Mouse (Mus musculus) spleen, adult 2 months (tissue): ENCODE measurements at regions not wholly inside any gene's neighbourhood (a gene's known extent, or its start where the extent isn't known, plus 50 kb on each side); places are given as distances from the start of the nearest gene placed in this dataset.

Experiments used
- DNase-seq, 2 experiments: peaks; one replicate each; pipeline versions ENCODE4 v3.0.0 to v3.0.0-alpha.2; 2012 to 2021; ENCODE audit warnings: low spot score in 2 of 2, low read depth in 1 of 2
- H3K27ac ChIP-seq: fragments of 200-500 bp; 2 replicates; pipeline ENCODE4 v1.5.1; 2012; ENCODE audit warnings: low read length, inconsistent platforms; ENCODE audit not compliant: insufficient read depth
- H3K27me3 ChIP-seq: fragments of 200-500 bp; 2 replicates; pipeline ENCODE4 v1.6.1; 2012; ENCODE audit warnings: mild to moderate bottlenecking, moderate library complexity, low read length, inconsistent platforms; ENCODE audit not compliant: control insufficient read depth, insufficient read depth
- H3K36me3 ChIP-seq: fragments of 200-500 bp; 2 replicates; pipeline ENCODE4 v1.6.1; 2012; ENCODE audit warnings: mild to moderate bottlenecking, low read length, inconsistent platforms; ENCODE audit not compliant: control insufficient read depth, insufficient read depth
- H3K4me1 ChIP-seq: fragments of 200-500 bp; 2 replicates; pipeline ENCODE4 v1.6.1; 2011; ENCODE audit warnings: inconsistent platforms; ENCODE audit not compliant: control insufficient read depth, insufficient read depth, insufficient read length
- H3K4me3 ChIP-seq: fragments of 200-500 bp; 2 replicates; pipeline ENCODE4 v1.5.1; 2011; ENCODE audit warnings: mild to moderate bottlenecking, inconsistent platforms; ENCODE audit not compliant: insufficient read depth, insufficient read length; ENCODE audit errors: extremely low read depth
- CTCF ChIP-seq: fragments of 200-500 bp; IDR thresholded peaks from 2 replicates; pipeline ENCODE4 v1.5.1; 2011; ENCODE audit warnings: mild to moderate bottlenecking, inconsistent platforms; ENCODE audit not compliant: insufficient read depth, insufficient read length, insufficient replicate concordance; ENCODE audit errors: extremely low read depth
- POLR2A ChIP-seq: fragments of 200-500 bp; IDR thresholded peaks from 2 replicates; pipeline ENCODE4 v1.6.1; 2011; ENCODE audit warnings: low read depth, low read length, inconsistent platforms
- WGBS: fragments of 180-500 bp; shearing (Covaris S2); methylation state at CpG from one replicate; pipeline ENCODE4 v1.1.7; 2018; 5-methylcytosine and 5-hydroxymethylcytosine counted together

DNA sequence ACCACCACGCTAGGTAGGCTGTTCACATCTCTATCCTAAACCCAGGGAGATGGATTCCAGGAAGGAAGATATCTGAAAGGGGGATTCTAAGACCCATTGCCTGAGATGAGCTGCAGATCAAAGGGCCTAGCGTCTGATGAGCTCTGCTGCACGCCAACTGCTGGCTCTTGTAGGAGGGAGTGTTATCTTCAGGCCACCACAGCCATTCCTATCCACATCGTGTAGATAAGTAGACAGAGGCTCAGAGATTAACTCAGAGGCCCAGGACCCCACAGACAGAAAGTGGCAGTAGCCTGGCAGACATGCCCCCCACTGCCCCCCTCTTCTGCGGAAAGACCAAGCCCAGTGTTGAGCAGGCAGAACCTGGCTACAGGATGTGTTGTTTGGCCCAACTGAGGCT lies 61.6 kb upstream of the Tle3 start:
- no peaks in the 10 kb centered on the region for H3K36me3 ChIP-seq
- WGBS: 81% methylated on average over 5 of the region's 5 CpGs
- DNase-seq: no peak
- no peaks in the 10 kb centered on the region for H3K4me1 ChIP-seq
- TF ChIP-seq POLR2A: no peak
- no peak for TF ChIP-seq CTCF
- no peak overlapping the region for H3K4me3 ChIP-seq
- H3K27me3 ChIP-seq: no peaks in the 10 kb centered on the region
- H3K27ac ChIP-seq: no peak overlapping the region

DNA sequence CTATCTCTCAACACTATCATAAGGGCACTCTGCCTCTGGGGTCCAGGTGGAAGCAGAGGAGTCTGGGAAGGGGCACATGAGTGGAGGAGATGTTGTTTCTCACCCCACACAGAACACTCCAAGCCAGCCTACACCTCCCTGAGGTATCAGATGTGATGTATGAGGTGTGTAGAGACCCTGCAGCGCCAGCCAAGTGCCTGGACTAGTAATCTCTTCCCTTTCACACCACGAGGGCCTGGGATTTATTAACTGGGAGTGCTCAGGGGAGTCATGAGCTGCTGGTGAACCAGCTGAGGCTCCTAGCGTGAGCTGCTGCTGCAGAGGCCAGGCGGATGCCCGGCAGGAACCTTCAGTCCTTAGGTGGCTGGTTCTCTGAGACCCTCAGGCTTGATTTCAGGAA lies 60.6 kb upstream of the Tle3 start:
- Histone ChIP-seq H3K36me3 (no peaks in the 10 kb centered on the region), H3K4me3 (no peak overlapping the region), H3K27ac (no peak overlapping the region), H3K4me1 (no peaks in the 10 kb centered on the region), H3K27me3 (no peaks in the 10 kb centered on the region)
- DNase-seq: no peak
- WGBS: 81% methylated on average over 5 of the region's 5 CpGs
- TF ChIP-seq POLR2A: no peak
- TF ChIP-seq CTCF: no peak

DNA sequence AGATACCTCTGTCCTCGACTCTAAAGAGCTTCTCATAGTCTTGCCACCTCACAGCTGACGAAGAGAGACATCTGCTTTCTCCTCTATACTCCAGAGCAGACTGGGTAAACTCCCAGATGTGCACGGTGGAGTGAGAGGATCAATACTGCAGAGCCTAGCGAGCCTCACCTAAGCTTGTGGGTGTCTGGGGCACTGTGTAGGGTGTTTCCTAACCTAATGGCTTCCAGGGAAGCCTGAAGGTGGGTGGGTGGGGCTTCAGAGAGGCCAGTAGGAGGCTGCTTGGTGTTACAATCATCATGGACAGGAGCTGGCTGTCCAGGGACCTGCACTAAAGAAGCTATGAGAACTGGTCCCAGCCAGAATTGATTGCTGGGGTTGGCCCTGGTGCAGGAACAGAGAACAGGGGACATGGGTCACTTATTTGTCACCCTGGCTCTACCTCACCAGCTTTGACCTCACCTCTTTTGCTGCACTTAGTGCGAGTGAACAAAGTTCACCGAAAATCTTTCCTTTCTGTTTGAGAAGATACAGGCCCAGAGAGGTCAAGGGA lies 57.5 kb upstream of the Tle3 start:
- DNase-seq: no peak
- Histone ChIP-seq H3K27me3 (no peaks in the 10 kb centered on the region), H3K4me3 (no peak overlapping the region), H3K27ac (no peak overlapping the region), H3K36me3 (no peaks in the 10 kb centered on the region), H3K4me1 (no peaks in the 10 kb centered on the region)
- 88% methylated on average over 6 of the region's 6 CpGs for WGBS
- TF ChIP-seq POLR2A (no peak), CTCF (no peak)

DNA sequence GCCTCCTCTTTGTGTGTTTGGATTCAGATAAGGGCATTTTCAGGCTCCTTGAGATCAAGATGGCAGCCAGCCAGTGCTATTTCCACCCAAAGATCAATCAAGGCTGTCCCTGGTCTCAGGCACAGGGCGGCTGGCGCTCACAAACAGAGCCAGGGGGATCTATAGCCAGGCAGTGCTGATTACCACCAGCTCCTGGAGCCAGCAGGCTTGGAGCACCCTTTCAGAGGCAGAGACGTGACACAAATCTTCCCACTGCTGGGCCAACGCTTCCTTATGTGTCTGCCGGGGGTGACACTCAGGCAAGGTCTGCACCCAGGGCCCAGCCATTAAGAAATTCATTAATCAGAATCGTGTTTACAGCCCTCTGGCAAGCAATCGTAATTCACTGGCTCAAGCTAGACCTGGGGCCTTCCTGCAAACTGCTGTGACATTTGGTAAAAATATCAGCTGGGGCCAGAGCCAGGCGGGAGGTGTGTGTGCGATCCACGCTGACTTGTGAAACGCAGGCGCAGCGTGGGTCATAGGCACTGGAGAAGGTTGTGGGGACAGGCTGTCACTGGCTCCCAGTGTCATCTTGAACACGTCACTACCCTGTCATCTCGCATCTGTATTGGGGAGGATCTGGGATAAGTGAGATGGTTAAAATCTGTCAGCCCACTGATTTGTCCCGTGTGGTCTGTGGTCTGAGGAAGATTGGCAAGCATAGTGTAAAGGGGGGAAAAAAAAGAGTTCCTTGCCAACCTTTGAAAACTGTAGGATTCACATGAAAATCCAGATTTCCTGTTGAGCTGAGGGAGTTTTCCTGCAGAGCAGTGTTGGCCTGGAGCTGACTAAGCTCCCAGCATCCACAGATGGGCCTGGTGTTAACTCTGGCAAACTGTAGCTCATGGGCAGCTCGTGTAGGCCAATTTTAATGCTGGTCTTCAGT lies 56.5 kb upstream of the Tle3 start:
- DNase-seq: no peak
- Histone ChIP-seq H3K4me1 (no peaks in the 10 kb centered on the region), H3K4me3 (no peak overlapping the region), H3K27ac (no peak overlapping the region), H3K27me3 (no peaks in the 10 kb centered on the region), H3K36me3 (no peaks in the 10 kb centered on the region)
- TF ChIP-seq CTCF: no peak
- TF ChIP-seq POLR2A: no peak
- WGBS: 83% methylated on average over 17 of the region's 17 CpGs

DNA sequence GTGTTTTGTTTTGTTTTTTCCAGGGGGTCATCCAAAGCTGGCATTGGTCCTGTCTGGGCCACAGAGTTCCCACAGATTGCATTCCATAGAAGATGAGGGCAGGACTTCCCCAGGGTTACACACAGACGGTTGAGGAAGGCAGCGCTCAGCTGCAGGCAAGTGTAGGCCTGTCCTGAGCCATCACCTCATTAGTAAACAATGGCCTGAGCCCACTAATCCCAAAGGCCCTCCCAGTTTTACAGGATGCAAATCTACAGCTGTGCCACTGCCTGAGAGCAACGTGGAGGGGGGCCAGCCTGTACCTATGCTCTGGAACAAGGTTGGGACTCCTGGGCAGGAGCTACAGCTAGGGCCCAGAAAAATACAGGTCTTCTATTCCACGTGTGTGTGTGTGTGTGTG lies 55.7 kb upstream of the Tle3 start:
- no peak for DNase-seq
- Histone ChIP-seq H3K27me3 (no peaks in the 10 kb centered on the region), H3K36me3 (no peaks in the 10 kb centered on the region), H3K27ac (no peak overlapping the region), H3K4me1 (no peaks in the 10 kb centered on the region), H3K4me3 (no peak overlapping the region)
- TF ChIP-seq POLR2A (no peak), CTCF (no peak)
- 67% methylated on average over 4 of the region's 4 CpGs for WGBS

DNA sequence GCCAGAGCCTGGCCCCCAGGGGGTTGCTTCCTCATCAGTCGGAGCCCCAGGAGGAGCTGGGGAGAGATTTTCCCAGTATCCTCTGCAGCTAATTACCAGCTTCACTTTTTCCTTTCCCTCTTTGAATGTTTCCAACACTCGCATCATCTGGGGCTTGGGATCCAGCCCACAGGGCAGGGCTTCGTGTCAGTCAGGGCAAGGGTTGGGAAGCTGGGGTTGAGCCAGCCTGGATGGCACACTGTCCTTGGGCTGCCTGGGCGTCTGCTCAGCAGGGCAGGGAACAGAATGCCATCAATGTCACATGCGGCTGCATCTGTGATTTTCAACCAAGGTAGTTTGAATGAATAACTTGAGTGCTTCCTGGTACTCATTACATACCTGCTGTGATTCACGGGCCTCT lies 52.4 kb upstream of the Tle3 start:
- H3K36me3 ChIP-seq: no peaks in the 10 kb centered on the region
- H3K4me3 ChIP-seq: no peak overlapping the region
- no peak for DNase-seq
- H3K27me3 ChIP-seq: no peaks in the 10 kb centered on the region
- 83% methylated on average over 6 of the region's 6 CpGs for WGBS
- H3K27ac ChIP-seq: no peak overlapping the region
- no peak for TF ChIP-seq CTCF
- no peak for TF ChIP-seq POLR2A
- H3K4me1 ChIP-seq: no peaks in the 10 kb centered on the region

DNA sequence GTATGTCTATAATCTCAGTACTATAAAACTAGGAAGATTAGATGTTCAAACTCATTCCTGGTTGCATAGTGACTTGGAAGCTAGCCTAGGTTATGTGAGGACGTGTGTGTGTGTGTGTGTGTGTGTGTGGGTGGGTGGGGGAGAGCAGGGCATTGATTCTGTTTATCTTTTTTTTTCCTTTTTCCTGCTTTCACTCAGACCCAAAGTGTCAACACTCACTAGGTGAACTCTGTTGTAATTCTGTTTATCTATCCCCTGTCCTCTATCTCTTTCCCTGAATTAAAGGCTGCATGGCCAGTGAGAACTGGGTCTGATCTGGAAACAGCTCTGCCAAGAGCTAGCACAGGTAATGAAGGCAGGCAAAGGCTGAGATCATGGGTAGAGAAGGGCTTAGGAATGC lies 50.9 kb upstream of the Tle3 start:
- DNase-seq: no peak

More for the DNA sequence above, 50.9 kb upstream of the Tle3 start:
- Histone ChIP-seq H3K4me1 (no peaks in the 10 kb centered on the region), H3K4me3 (no peak overlapping the region), H3K36me3 (no peaks in the 10 kb centered on the region), H3K27me3 (no peaks in the 10 kb centered on the region), H3K27ac (no peak overlapping the region)
- no peak for TF ChIP-seq POLR2A
- TF ChIP-seq CTCF: no peak
- 62% methylated on average over 1 of the region's 1 CpGs for WGBS
